Mouse (Mus musculus): ENCODE measurements around the gene Gm5134. TPM values are rescaled to one million over a fixed set of nuclear protein-coding genes. Genes with fewer than 3 reads are reported as not detected.

Gene Gm5134
- polyA plus RNA-seq, 1 experiment from 2014 or later: 0.05 TPM

- H3K4me1 ChIP-seq: peaks cover 27% of the 10 kb centered on the region
- no peak within 1 kb of the TSS for H3K4me3 ChIP-seq (replicated peaks)
- H3K9ac ChIP-seq: no peak within 1 kb of the TSS
- no peaks in the 10 kb centered on the region for H3K36me3 ChIP-seq
- H3K9me3 ChIP-seq (replicated peaks): no peaks in the 10 kb centered on the region
- peak within 1 kb of the TSS; percentile 78 for H3K27ac ChIP-seq
- H3K4me2 ChIP-seq: 0 out of 2 replicates have a peak within 1 kb of the TSS, but pooled peaks have one; percentile 25
- ATAC-seq (replicated peaks; ENCODE audit: low FRiP score): no peak
- 83% methylated on average over 15 of the region's 15 CpGs for WGBS
- H3K27me3 ChIP-seq: no peaks in the 10 kb centered on the region
Observed at GRCm38 (mm10) chr10:75942736-75943477, 11.4 kb upstream of the Gm5134 start, which contains the start of gene Vpreb3. TSS of gene Vpreb3 (plus strand) at chr10:75943057.

GRCm38 (mm10) chr10:75944066-75944772 lies 10.1 kb upstream of the Gm5134 start:
- Histone ChIP-seq H3K4me1 (peaks cover 24% of the 10 kb centered on the region), H3K27ac (peak overlapping the region; percentile 78), H3K9me3 (replicated peaks) (no peaks in the 10 kb centered on the region), H3K36me3 (no peaks in the 10 kb centered on the region), H3K27me3 (no peaks in the 10 kb centered on the region), H3K4me2 (peak overlapping the region; percentile 25; the same call in 1 of the 2 replicates), H3K9ac (no peak overlapping the region), H3K4me3 (replicated peaks) (no peak overlapping the region)
- 19% methylated on average over 11 of the region's 11 CpGs for WGBS
- no peak for ATAC-seq (replicated peaks; ENCODE audit: low FRiP score)

GRCm38 (mm10) chr10:75945213-75945612 lies 9.1 kb upstream of the Gm5134 start:
- H3K4me1 ChIP-seq: peaks cover 24% of the 10 kb centered on the region
- H3K36me3 ChIP-seq: no peaks in the 10 kb centered on the region
- H3K27ac ChIP-seq: no peak overlapping the region
- H3K4me3 ChIP-seq (replicated peaks): no peak overlapping the region
- H3K4me2 ChIP-seq: no peak overlapping the region
- no peak for ATAC-seq (replicated peaks; ENCODE audit: low FRiP score)
- 91% methylated on average over 7 of the region's 7 CpGs for whole genome bisulfite sequencing
- H3K9ac ChIP-seq: no peak overlapping the region
- no peaks in the 10 kb centered on the region for H3K9me3 ChIP-seq (replicated peaks)
- no peaks in the 10 kb centered on the region for H3K27me3 ChIP-seq

DNA sequence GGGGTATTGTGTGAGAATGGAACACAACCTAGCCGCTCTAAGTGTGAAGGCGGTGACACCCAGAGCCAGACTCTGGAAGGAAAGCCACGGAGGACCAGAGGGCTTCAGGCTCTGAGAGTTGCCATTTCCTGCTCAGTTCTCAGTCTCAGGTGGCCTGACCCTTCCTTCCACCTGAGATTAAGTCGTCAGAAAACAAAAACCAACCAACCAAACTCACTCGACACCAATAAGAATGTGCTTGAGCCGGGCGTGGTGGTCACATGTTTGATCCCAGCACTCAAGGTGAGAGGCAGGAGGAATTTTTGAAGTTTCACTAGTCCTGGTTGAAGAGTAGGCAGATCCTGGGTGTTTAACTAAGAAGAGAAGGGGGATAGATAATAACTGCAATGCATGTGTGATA lies 8.4 kb upstream of the Gm5134 start:
- H3K4me3 ChIP-seq (replicated peaks): no peak overlapping the region
- WGBS: 79% methylated on average over 7 of the region's 7 CpGs
- no peaks in the 10 kb centered on the region for H3K27me3 ChIP-seq
- no peaks in the 10 kb centered on the region for H3K36me3 ChIP-seq
- no peak overlapping the region for H3K4me2 ChIP-seq
- no peak for ATAC-seq (replicated peaks; ENCODE audit: low FRiP score)
- H3K9me3 ChIP-seq (replicated peaks): no peaks in the 10 kb centered on the region
- no peak overlapping the region for H3K27ac ChIP-seq
- peaks cover 27% of the 10 kb centered on the region for H3K4me1 ChIP-seq
- no peak overlapping the region for H3K9ac ChIP-seq

DNA sequence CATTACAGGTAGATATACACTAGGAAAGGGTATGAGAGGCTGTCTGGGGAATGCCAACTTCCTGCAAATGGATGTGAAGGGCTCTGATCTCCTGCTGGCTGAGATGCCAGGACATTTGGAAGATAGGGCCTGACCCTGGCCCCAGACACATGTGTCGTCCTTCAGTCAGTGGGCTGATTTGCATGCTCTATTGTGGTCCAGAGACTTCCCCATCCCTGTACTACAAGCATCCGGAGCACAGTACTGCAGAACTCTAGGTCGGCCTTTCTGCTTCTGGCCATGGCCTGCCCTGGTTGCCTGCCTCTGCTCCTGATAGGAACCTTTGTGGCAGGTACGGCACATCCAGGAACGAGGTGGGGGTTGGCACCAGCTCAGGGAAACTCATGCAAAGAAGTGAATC lies 6.2 kb upstream of the Gm5134 start:
- Histone ChIP-seq H3K27me3 (peaks cover 5% of the 10 kb centered on the region), H3K4me3 (replicated peaks) (no peak overlapping the region), H3K4me2 (no peak overlapping the region), H3K9ac (no peak overlapping the region), H3K36me3 (no peaks in the 10 kb centered on the region), H3K4me1 (peaks cover 33% of the 10 kb centered on the region), H3K27ac (no peak overlapping the region), H3K9me3 (replicated peaks) (no peaks in the 10 kb centered on the region)
- no peak for ATAC-seq (replicated peaks; ENCODE audit: low FRiP score)
- 82% methylated on average over 5 of the region's 5 CpGs for WGBS

- ATAC-seq (replicated peaks; ENCODE audit: low FRiP score): no peak
- H3K4me2 ChIP-seq: peak overlapping the region; percentile 97
Observed at GRCm38 (mm10) chr10:75949053-75950045, 5.0 kb upstream of the Gm5134 start.

DNA sequence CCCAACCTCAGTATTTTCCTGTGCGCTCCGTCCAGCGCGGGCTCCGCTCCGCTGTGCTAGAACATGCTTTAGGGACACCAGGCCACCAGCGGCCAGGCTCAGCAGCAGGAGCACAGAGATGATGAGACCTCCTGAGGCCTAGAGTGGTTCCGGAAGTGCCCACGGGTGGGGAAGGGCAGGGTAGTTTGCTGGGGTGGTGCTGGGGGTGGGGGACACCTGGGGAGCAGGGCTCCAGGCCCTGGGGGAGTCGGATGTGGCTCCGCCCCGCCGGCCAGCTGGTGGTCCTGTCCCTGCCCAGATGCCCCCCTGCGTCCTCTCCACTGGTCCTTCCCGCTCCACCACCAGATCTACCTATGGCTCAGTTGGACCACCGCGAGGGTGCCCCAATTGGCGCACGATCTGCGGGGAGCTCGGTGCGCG lies 3.5 kb upstream of the Gm5134 start:
- Histone ChIP-seq H3K27me3 (peaks cover 15% of the 10 kb centered on the region), H3K9ac (peak overlapping the region; percentile 51), H3K4me2 (peak overlapping the region; percentile 97), H3K4me1 (peaks cover 28% of the 10 kb centered on the region), H3K36me3 (no peaks in the 10 kb centered on the region), H3K27ac (peak overlapping the region; percentile 23; the same call in 1 of the 2 replicates), H3K9me3 (replicated peaks) (no peaks in the 10 kb centered on the region), H3K4me3 (replicated peaks) (peak overlapping the region; percentile 54)
- peak; percentile 67 for ATAC-seq (replicated peaks; ENCODE audit: low FRiP score)
- WGBS: under 1% methylated on average over 23 of the region's 23 CpGs

More at GRCm38 (mm10) chr10:75949053-75950045, 5.0 kb upstream of the Gm5134 start:
- Histone ChIP-seq H3K4me3 (replicated peaks) (no peak overlapping the region), H3K27me3 (peaks cover 12% of the 10 kb centered on the region), H3K27ac (peak overlapping the region; percentile 34; the same call in 1 of the 2 replicates), H3K36me3 (no peaks in the 10 kb centered on the region), H3K4me1 (peaks cover 29% of the 10 kb centered on the region), H3K9me3 (replicated peaks) (no peaks in the 10 kb centered on the region), H3K9ac (no peak overlapping the region)
- WGBS: 61% methylated on average over 22 of the region's 22 CpGs

DNA sequence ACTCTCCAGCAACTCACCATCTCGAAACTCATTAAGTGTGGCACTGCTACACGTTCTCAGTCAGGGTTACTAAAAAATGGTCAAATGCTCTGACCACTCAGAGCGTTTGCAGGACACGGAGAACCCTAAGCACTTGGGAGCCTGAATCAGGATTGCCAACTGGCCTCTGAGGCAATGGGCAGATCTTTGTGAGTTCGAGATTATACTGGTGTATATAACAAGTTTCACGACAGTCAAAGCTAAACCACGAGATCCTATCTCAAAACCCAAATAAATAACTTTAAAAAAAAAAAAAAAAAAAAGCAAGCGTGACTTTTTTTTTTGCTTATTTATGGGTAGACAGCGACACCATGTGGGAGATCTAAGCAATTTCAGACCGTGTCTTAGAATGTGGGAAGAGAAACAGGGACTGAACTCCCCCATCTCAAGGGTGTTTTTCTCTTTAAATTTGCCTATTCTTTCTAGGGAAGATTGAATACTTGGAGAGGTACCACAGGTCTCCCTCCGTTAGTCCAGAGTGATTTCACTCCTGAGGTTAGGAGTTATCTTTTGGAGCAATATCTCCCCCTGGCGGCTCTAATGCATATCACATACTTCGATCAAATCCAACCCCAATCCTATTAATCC lies 2.8 kb upstream of the Gm5134 start:
- H3K9ac ChIP-seq: peak overlapping the region; percentile 51
- WGBS: 4% methylated on average over 13 of the region's 13 CpGs
- H3K27me3 ChIP-seq: peaks cover 15% of the 10 kb centered on the region
- H3K4me1 ChIP-seq: peaks cover 28% of the 10 kb centered on the region
- H3K36me3 ChIP-seq: no peaks in the 10 kb centered on the region
- H3K4me2 ChIP-seq: peak overlapping the region; percentile 97
- peak overlapping the region; percentile 23; the same call in 1 of the 2 replicates for H3K27ac ChIP-seq
- H3K9me3 ChIP-seq (replicated peaks): no peaks in the 10 kb centered on the region
- peak overlapping the region; percentile 54 for H3K4me3 ChIP-seq (replicated peaks)
- ATAC-seq (replicated peaks; ENCODE audit: low FRiP score): peak; percentile 16; the same call in 1 of the 2 replicates

DNA sequence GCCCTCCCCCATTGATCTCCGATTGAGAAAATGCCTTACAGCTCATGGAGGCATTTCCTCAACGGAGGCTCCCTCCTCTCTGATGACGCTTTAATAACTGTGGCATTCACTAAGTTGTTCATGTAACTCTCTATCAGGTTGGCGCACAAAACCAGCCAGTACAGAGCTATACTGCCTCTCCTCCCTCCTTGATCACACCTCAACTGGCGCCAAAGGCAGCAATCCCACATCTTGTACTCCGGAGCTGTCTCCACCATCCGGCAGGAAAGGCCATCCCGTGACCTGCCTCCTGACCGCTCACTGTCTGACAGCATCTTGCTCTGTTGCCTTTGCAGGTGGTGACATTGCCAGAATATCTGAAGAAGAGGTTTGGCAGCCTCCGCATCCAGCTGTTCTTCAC lies 19.5 kb downstream of the Gm5134 start:
- Histone ChIP-seq H3K4me2 (no peak overlapping the region), H3K4me3 (replicated peaks) (no peak overlapping the region), H3K4me1 (no peaks in the 10 kb centered on the region), H3K9me3 (replicated peaks) (no peaks in the 10 kb centered on the region; the same call in 1 of the 2 replicates), H3K27ac (no peak overlapping the region), H3K9ac (no peak overlapping the region), H3K36me3 (no peaks in the 10 kb centered on the region), H3K27me3 (no peaks in the 10 kb centered on the region)
- no peak for ATAC-seq (replicated peaks; ENCODE audit: low FRiP score)
- 91% methylated on average over 10 of the region's 10 CpGs for WGBS

DNA sequence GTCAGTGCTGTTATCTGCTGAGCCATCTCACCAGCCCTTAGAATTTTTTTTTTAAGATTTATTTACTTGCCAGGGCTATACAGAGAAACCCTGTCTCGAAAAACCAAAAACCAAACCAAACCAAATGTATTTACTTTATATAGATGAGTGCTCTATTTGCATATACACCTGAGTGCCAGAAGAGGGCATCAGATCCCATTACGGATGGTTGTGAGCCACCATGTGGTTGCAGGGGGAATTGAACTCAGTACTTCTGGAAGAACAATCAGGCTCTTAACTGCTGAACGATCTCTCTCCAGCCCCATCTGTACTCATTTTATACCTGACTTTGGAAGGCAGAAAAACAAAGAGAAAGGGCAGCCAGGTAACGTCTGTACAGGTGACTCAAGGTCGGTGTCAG lies 20.9 kb downstream of the Gm5134 start:
- no peaks in the 10 kb centered on the region for H3K36me3 ChIP-seq
- no peaks in the 10 kb centered on the region for H3K4me1 ChIP-seq
- no peaks in the 10 kb centered on the region for H3K27me3 ChIP-seq
- H3K9ac ChIP-seq: no peak overlapping the region
- no peak for ATAC-seq (replicated peaks; ENCODE audit: low FRiP score)
- H3K4me2 ChIP-seq: no peak overlapping the region
- H3K9me3 ChIP-seq (replicated peaks): no peaks in the 10 kb centered on the region; the same call in 1 of the 2 replicates
- no peak overlapping the region for H3K27ac ChIP-seq
- 77% methylated on average over 5 of the region's 5 CpGs for WGBS
- H3K4me3 ChIP-seq (replicated peaks): no peak overlapping the region

All from kidney, embryonic 15.5 days (tissue).